Mouse (Mus musculus) neural tube, embryonic 13.5 days (tissue): ENCODE measurements at regions not wholly inside any gene's neighbourhood (a gene's known extent, or its start where the extent isn't known, plus 50 kb on each side); places are given as distances from the start of the nearest gene placed in this dataset.

Experiments
- ATAC-seq: fragments of 200-750 bp; cut with Nextera tagmentation; 2 replicates; pipeline ENCODE4 v1.8.0; 2017; ENCODE audit warnings: low read depth, mild to moderate bottlenecking, moderate TSS enrichment, moderate library complexity
- H3K27ac ChIP-seq: fragments of 300-500 bp; sonication (generic); replicated peaks from 2 replicates; pipeline ENCODE4 v1.5.1; 2015; ENCODE audit warnings: moderate library complexity, mild to moderate bottlenecking, inconsistent platforms
- H3K27me3 ChIP-seq: fragments of 300-500 bp; sonication (generic); 2 replicates; pipeline ENCODE4 v1.6.1; 2015; ENCODE audit warnings: mild to moderate bottlenecking, inconsistent platforms
- H3K36me3 ChIP-seq: fragments of 300-500 bp; sonication (generic); 2 replicates; pipeline ENCODE4 v1.6.1; 2015; ENCODE audit warnings: mild to moderate bottlenecking, inconsistent platforms
- H3K4me1 ChIP-seq: fragments of 300-500 bp; sonication (generic); replicated peaks from 2 replicates; pipeline ENCODE4 v1.6.1; 2015; ENCODE audit warnings: inconsistent platforms
- H3K4me2 ChIP-seq: fragments of 300-500 bp; sonication (generic); 2 replicates; pipeline ENCODE4 v1.6.1; 2015; ENCODE audit warnings: inconsistent platforms, mild to moderate bottlenecking, moderate library complexity
- H3K4me3 ChIP-seq: fragments of 300-500 bp; sonication (generic); 2 replicates; pipeline ENCODE4 v1.5.1; 2015; ENCODE audit warnings: mild to moderate bottlenecking, inconsistent platforms
- H3K9ac ChIP-seq: fragments of 300-500 bp; sonication (generic); 2 replicates; pipeline ENCODE4 v1.6.1; 2015; ENCODE audit warnings: moderate library complexity, mild to moderate bottlenecking, inconsistent platforms
- H3K9me3 ChIP-seq: fragments of 300-500 bp; sonication (generic); 2 replicates; pipeline ENCODE4 v1.6.1; 2016; ENCODE audit warnings: inconsistent platforms
- WGBS: fragments of 180-500 bp; shearing (Covaris S2); methylation state at CpG from one replicate; pipeline ENCODE4 v1.1.7; 2015; 5-methylcytosine and 5-hydroxymethylcytosine counted together

DNA sequence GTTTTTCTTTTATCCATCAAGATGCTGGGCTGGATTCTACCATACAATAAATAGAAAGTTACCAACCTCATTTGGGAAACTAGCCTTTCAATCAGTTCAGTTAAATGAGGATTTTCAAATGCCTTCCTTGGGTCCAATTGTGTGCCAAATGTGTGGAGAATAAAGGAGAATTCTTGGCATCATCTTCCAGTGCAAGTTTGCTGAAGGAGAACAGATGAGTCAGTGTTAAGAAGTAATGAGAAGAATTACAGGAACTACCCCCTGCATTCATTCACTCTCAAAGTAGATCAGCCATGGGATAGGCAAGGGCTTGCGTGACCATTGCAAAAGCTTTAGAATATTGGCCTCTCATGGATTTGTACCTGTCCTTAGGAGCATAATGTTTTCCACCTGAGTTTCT lies 193.4 kb upstream of the Man1a start:
- Histone ChIP-seq H3K27ac (no peak overlapping the region), H3K9me3 (no peaks in the 10 kb centered on the region), H3K36me3 (no peaks in the 10 kb centered on the region), H3K4me2 (no peak overlapping the region), H3K4me3 (no peak overlapping the region), H3K9ac (no peak overlapping the region), H3K4me1 (no peaks in the 10 kb centered on the region), H3K27me3 (no peaks in the 10 kb centered on the region)
- WGBS, result 80% methylated on average over 1 of the region's 1 CpGs
- no peak for ATAC-seq

DNA sequence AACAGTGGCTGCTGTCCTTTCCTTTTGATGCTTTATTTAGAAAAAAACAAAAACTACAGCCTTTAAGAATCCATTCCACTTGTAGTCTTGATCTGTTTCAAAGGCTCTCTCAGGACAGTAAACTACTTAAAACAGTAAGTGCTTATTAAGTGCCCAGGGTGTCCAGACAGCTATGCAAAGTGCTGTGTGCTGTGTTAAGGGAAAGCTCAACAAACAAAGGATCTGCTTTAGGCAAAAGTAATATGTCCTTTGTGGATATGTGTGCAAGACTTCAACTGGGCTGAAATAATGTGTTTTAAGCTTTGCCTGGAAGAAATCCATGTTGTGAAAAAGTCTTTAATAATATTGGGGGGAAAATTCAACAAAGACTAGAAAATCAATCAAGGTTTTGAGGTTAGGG lies 192.9 kb upstream of the Man1a start:
- no peak overlapping the region for H3K4me3 ChIP-seq
- no peak for ATAC-seq
- H3K36me3 ChIP-seq, result no peaks in the 10 kb centered on the region
- no peaks in the 10 kb centered on the region for H3K4me1 ChIP-seq
- H3K9me3 ChIP-seq, result no peaks in the 10 kb centered on the region
- H3K27me3 ChIP-seq, result no peaks in the 10 kb centered on the region
- no peak overlapping the region for H3K4me2 ChIP-seq
- no peak overlapping the region for H3K9ac ChIP-seq
- no peak overlapping the region for H3K27ac ChIP-seq

GRCm38 (mm10) chr10:54266656-54267055 lies 190.2 kb upstream of the Man1a start:
- Histone ChIP-seq H3K9me3 (no peaks in the 10 kb centered on the region), H3K4me3 (no peak overlapping the region), H3K4me1 (no peaks in the 10 kb centered on the region), H3K4me2 (no peak overlapping the region), H3K27me3 (no peaks in the 10 kb centered on the region), H3K27ac (no peak overlapping the region), H3K36me3 (no peaks in the 10 kb centered on the region), H3K9ac (no peak overlapping the region)
- ATAC-seq, result no peak
- whole genome bisulfite sequencing, result 87% methylated on average over 4 of the region's 4 CpGs

GRCm38 (mm10) chr10:54254874-54255641 lies 178.6 kb upstream of the Man1a start:
- no peak overlapping the region for H3K4me2 ChIP-seq
- 85% methylated on average over 1 of the region's 1 CpGs for WGBS
- H3K27ac ChIP-seq, result no peak overlapping the region
- no peak overlapping the region for H3K4me3 ChIP-seq
- H3K27me3 ChIP-seq, result no peaks in the 10 kb centered on the region
- no peaks in the 10 kb centered on the region for H3K36me3 ChIP-seq
- no peaks in the 10 kb centered on the region for H3K4me1 ChIP-seq
- H3K9ac ChIP-seq, result no peak overlapping the region
- no peaks in the 10 kb centered on the region for H3K9me3 ChIP-seq
- ATAC-seq, result no peak

DNA sequence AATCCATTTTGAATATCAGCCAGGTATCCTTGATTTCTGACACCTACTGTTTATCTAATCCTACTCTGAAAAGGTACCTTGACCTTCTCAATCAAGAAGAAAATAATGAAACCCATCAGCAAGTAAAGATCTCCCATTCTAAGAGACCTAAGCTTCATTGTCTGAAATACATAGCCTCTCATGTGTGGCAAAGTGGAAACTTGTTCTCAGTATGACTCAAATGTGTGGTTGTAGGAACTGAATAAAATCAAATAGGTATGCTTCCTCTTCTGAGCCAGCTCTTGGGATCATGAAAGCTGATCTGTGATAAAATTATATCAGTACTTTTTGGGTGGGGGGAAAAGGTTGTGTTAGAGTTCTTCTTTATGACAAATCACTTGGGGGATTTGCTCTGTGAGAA lies 168.6 kb upstream of the Man1a start:
- ATAC-seq, result no peak
- H3K27ac ChIP-seq, result no peak overlapping the region
- no peak overlapping the region for H3K4me2 ChIP-seq
- H3K4me3 ChIP-seq, result no peak overlapping the region
- H3K9me3 ChIP-seq, result no peaks in the 10 kb centered on the region
- no peaks in the 10 kb centered on the region for H3K36me3 ChIP-seq
- H3K27me3 ChIP-seq, result no peaks in the 10 kb centered on the region
- H3K4me1 ChIP-seq, result no peaks in the 10 kb centered on the region
- H3K9ac ChIP-seq, result no peak overlapping the region

GRCm38 (mm10) chr10:54202362-54202761 lies 126.0 kb upstream of the Man1a start:
- no peak overlapping the region for H3K4me2 ChIP-seq
- H3K27me3 ChIP-seq, result no peaks in the 10 kb centered on the region
- no peak overlapping the region for H3K9ac ChIP-seq
- no peak overlapping the region for H3K4me3 ChIP-seq
- no peaks in the 10 kb centered on the region for H3K36me3 ChIP-seq
- 81% methylated on average over 3 of the region's 3 CpGs for WGBS
- H3K27ac ChIP-seq, result no peak overlapping the region
- H3K9me3 ChIP-seq, result no peaks in the 10 kb centered on the region
- no peak for ATAC-seq
- H3K4me1 ChIP-seq, result no peaks in the 10 kb centered on the region

DNA sequence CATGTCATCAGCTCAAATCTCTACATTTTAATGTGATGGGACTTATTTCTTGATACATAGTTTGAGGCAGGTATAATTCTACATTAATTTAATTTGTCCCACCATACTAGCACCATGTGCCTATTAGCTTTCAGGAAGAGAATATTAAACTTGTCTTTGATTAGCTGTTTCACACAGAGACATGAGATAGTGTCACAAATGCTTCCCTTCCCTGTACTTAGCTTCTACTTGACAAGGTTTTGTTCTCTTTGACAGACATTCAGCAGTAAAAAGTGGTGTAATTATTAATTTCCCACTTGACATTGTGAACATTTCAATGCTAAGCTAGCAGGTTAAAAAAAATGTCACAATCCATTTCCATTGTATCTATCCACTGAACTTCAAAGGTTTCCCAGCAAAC lies 125.3 kb upstream of the Man1a start:
- no peak overlapping the region for H3K27ac ChIP-seq
- no peaks in the 10 kb centered on the region for H3K9me3 ChIP-seq
- H3K36me3 ChIP-seq, result no peaks in the 10 kb centered on the region
- no peak overlapping the region for H3K9ac ChIP-seq
- H3K4me3 ChIP-seq, result no peak overlapping the region
- H3K27me3 ChIP-seq, result no peaks in the 10 kb centered on the region
- ATAC-seq, result no peak
- no peaks in the 10 kb centered on the region for H3K4me1 ChIP-seq
- no peak overlapping the region for H3K4me2 ChIP-seq

DNA sequence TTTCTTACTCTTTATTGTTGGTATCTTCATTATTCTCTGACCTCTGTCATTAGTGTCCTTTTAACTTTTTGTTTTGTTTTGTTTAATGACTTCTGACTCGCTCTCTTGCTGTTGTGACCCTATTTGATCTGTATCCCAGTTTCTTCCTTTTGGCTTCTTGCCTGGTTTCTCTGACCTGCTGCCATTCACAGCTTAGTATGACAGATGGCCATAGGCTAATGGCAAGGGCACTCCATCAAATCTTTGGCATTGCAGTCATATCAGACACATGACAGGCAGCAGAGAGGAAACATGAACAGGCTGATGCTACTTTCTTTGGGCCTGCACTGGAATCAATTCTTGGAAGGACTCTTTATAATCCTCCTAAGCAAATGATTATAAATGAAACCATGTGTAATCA lies 106.3 kb upstream of the Man1a start:
- H3K27ac ChIP-seq, result no peak overlapping the region
- no peaks in the 10 kb centered on the region for H3K4me1 ChIP-seq
- ATAC-seq, result no peak
- H3K4me3 ChIP-seq, result no peak overlapping the region
- no peaks in the 10 kb centered on the region for H3K27me3 ChIP-seq
- no peaks in the 10 kb centered on the region for H3K36me3 ChIP-seq
- no peaks in the 10 kb centered on the region for H3K9me3 ChIP-seq
- H3K4me2 ChIP-seq, result no peak overlapping the region
- H3K9ac ChIP-seq, result no peak overlapping the region
- WGBS, result 64% methylated on average over 1 of the region's 1 CpGs

GRCm38 (mm10) chr10:54169320-54169719 lies 92.9 kb upstream of the Man1a start:
- H3K9me3 ChIP-seq, result no peaks in the 10 kb centered on the region
- H3K36me3 ChIP-seq, result no peaks in the 10 kb centered on the region
- no peak overlapping the region for H3K4me3 ChIP-seq
- H3K27ac ChIP-seq, result no peak overlapping the region
- 0 out of 2 replicates have a peak, but pooled peaks cover 7% of the 10 kb centered on the region for H3K4me1 ChIP-seq
- H3K27me3 ChIP-seq, result no peaks in the 10 kb centered on the region
- 62% methylated on average over 7 of the region's 7 CpGs for WGBS
- no peak overlapping the region for H3K4me2 ChIP-seq
- no peak overlapping the region for H3K9ac ChIP-seq
- peak; percentile 53; the same call in 1 of the 2 replicates for ATAC-seq

DNA sequence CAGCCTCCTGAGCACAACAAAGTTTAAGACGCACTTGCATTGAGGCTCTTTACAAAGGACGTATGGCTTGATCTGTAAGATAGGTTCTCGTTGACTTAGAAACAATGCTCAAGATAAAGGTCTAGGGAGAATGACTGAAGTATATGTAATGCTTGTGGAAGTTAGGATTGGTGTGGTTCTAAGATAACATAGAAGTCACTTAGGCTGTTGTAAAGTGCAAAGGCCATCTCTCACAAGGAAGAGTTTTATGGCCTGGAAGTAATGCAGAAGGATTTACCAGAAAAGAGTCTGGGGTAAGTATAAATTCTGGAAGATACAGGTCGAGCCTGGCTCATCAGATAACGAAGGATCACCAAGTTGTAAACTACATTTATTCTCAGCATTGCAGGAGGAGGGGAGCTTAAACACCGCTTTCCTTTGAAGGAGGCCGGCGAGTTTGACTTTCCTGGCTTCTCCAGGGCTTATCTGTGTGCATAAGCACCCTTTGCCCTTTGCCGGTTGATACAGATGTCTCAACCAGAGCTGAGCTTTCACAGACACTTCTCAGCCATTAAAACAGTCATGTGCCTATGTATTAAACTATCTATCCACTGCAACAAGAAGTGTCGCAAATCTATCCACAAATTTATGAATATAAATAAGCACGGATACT lies 84.8 kb upstream of the Man1a start:
- WGBS, result 86% methylated on average over 11 of the region's 11 CpGs
- H3K4me2 ChIP-seq, result no peak overlapping the region
- no peaks in the 10 kb centered on the region for H3K27me3 ChIP-seq
- H3K4me1 ChIP-seq, result no peaks in the 10 kb centered on the region
- H3K4me3 ChIP-seq, result no peak overlapping the region
- no peak overlapping the region for H3K27ac ChIP-seq
- H3K9me3 ChIP-seq, result no peaks in the 10 kb centered on the region
- ATAC-seq, result no peak
- H3K36me3 ChIP-seq, result no peaks in the 10 kb centered on the region
- H3K9ac ChIP-seq, result no peak overlapping the region

- 88% methylated on average over 1 of the region's 1 CpGs for WGBS
- Histone ChIP-seq H3K9ac (no peak overlapping the region), H3K4me1 (no peaks in the 10 kb centered on the region), H3K27ac (no peak overlapping the region), H3K4me2 (no peak overlapping the region), H3K9me3 (no peaks in the 10 kb centered on the region), H3K27me3 (no peaks in the 10 kb centered on the region), H3K36me3 (no peaks in the 10 kb centered on the region), H3K4me3 (no peak overlapping the region)
- no peak for ATAC-seq
Observed at GRCm38 (mm10) chr10:54153928-54154327, 77.5 kb upstream of the Man1a start.

DNA sequence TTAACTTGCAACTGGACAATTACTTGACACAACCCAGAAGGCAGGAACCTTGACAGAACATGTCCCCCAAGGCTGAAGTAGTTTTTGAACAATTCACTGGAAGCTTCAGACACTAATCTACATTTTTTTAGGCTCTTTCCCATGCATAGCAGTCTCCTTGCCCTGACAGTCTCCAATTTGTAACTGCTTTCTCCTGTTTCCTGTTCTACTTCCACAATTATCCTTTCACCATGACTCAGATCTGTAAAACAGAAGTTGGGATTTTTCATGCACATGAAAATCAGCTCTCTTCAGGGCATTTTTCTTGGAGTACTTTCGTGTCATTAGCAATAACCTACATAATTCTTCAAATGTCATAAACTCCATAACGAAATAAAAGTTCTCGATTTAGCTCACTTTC lies 56.2 kb upstream of the Man1a start:
- 87% methylated on average over 3 of the region's 3 CpGs for WGBS
- H3K4me3 ChIP-seq, result no peak overlapping the region
- no peak overlapping the region for H3K27ac ChIP-seq
- no peak for ATAC-seq
- H3K4me1 ChIP-seq, result no peaks in the 10 kb centered on the region
- H3K9me3 ChIP-seq, result no peaks in the 10 kb centered on the region
- no peak overlapping the region for H3K9ac ChIP-seq
- no peak overlapping the region for H3K4me2 ChIP-seq
- H3K27me3 ChIP-seq, result no peaks in the 10 kb centered on the region
- H3K36me3 ChIP-seq, result no peaks in the 10 kb centered on the region
